Mouse (Mus musculus): Measurements from ENCODE around the gene Asb11. TPM values are rescaled to one million over a fixed set of nuclear protein-coding genes. Genes with fewer than 3 reads are reported as not detected.

Gene Asb11
- total RNA-seq, 2 experiments from 2014 or later: 1.0 to 2.8 TPM

DNA sequence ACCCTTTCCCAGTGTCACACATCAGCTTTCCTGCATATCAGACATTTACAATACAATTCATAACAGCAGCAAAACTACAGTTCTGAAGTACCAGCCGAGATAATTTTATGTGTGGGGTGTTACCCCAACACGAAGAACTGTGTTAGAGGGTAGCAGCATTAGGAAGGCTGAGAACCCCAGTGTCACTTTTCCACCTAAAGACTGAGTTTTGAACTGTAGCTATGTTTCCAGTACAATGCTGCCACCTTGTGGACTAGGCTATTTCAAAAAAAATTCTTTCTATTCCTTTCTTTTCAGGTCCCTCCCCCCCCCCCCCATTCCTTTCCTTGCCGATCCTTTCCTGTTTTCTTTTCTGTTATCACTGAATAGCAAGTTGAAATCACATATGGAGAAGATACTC is 12.4 kb downstream of the Asb11 start:
- Histone ChIP-seq H3K4me3 (no peak overlapping the region), H3K27ac (no peak overlapping the region)
- TF ChIP-seq CTCF (conservative IDR thresholded peaks at IDR 0.05): peak; percentile 70
- DNase-seq (ENCODE audit: low spot score in 2 of 2): peak; percentile 30 to 48

DNA sequence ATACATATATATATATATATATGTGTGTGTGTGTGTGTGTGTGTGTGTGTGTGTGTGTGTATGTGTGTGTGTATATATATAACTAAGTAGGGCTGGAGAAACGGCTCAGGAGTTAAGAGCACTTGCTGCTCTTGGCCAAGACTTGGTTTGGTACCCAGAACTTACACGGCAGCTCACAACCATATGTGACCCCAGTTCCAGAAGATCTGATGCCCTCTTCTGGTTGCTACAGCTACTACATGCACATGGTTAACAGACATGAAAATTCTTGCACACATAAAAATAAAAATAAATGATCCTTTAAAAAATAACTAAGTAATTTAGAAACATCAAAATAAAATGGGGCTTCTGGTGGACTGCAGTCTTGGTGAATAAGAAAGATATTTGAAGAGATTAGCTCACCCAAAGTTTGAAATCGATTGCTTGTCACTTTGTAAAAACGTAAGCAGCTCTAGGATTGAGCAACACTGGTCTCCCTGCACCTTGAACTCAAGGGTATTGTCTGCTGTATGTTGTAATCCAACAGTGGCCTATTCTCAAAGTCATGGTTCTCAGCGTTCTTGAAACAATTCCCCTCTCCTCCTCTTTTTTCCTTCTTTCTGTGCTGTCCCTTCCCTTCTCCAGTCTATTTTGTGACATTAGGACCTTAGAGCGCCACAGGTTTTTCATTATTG is 22.5 kb downstream of the Asb11 start:
- no peak overlapping the region for H3K27ac ChIP-seq
- no peak for DNase-seq (ENCODE audit: low spot score in 2 of 2)
- peak; percentile 48 for TF ChIP-seq CTCF (conservative IDR thresholded peaks at IDR 0.05)
- H3K4me3 ChIP-seq: no peak overlapping the region

DNA sequence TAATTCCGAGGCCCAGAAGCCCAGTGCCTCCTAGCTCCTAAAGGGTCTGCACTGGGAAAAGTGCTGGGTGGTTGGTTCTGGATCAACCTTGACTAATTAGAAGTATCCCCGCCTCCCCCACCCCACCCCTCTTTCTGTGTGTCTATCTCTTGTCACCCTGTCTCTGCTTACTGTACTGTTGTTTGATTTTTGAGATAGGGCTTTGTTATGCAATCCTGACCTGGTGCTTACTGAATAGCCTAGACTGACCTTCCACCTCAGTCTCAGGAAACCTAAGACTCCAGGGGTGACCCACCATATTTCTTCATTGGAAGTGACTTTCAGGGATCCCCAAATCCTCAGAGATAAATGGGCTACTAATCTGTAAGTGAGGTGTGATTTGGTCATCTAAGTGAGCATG is 65.5 kb downstream of the Asb11 start:
- TF ChIP-seq CTCF (conservative IDR thresholded peaks at IDR 0.05): no peak
- no peak overlapping the region for H3K4me3 ChIP-seq
- no peak for DNase-seq (ENCODE audit: low spot score in 2 of 2)
- no peak overlapping the region for H3K27ac ChIP-seq

DNA sequence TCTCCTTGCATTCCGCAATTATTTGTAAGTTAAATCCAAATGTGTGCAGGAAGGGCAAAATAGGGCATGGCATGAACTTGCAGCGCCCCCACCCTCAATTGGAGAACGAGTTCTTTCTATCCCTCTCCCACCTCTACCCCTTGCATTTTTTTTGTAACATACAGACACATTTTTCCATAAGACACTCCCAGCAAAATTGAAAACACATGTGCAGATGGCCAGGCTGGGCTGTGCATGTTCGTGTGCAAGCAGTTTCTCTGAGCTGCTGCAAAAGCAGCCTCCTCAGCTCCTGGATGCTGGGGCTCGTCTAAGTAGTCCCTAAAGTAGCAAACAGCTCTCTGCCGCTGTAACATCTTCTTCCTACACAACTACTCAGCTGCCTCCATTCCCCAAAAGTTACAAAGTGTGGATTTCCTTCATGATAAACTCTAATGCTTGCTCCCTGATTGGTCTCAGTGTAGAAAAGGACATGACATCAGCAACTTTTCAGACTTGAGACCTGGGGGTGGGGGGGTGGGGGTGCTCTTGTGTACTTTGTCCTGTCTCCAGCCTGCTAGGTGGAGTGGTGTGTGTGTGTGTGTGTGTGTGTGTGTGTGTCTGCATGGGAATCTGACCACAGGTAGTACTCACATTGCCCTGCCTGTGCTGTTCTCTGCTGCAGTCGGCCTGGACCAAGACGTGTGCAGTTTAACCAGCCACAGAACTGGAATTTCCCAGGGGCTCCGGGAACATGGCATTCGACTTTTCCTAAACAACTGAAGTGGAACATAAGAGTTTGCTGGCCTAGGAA is 69.1 kb downstream of the Asb11 start, which contains the start of gene Asb9:
Gene Asb9 (plus strand): TSS at position 619 of the 790 bp plus-strand sequence.
- TF ChIP-seq CTCF (conservative IDR thresholded peaks at IDR 0.05): no peak
- no peak for DNase-seq (ENCODE audit: low spot score in 2 of 2)
- Histone ChIP-seq H3K4me3 (no peak within 1 kb of the TSS), H3K27ac (no peak within 1 kb of the TSS)

DNA sequence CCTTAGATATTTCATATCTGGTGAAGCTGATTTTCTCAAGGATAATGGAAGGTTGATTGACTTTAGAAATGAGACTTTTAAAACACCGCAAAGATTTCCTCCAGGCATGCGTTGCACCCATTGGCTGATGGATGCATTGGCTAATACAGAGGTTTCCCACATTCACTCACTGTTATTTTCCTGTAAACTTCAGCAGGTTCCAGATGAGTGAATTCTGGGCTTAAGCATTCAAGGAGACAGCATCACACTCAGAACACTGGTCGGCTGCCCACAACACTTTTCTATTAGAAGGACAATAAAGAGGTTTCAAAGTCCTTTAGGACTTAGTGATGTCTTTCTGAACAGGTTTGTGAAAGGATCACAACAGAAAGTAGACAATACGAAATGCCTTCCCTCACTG is 70.3 kb downstream of the Asb11 start:
- Histone ChIP-seq H3K4me3 (no peak overlapping the region), H3K27ac (no peak overlapping the region)
- no peak for TF ChIP-seq CTCF (conservative IDR thresholded peaks at IDR 0.05)
- DNase-seq (ENCODE audit: low spot score in 2 of 2): no peak

DNA sequence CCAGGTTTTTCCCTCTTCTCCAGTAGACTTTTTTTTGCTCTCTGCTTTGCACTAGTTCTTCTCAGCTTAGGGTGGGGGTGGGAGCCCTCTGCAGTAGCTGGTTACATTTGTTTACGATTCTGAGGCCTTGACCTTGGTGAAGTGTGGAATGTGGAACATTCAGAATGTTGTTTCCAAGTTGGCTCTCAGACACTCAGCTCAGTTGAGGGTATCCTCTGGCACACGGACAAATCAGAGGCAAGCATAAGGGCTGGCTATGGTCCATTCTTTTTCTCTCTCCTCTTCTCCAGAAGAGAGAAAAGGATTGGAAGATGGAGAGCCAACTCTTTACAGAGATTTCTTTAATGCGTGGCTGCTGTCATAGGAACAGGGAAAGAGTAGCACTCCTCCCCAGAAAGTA is 71.9 kb downstream of the Asb11 start:
- no peak overlapping the region for H3K4me3 ChIP-seq
- H3K27ac ChIP-seq: no peak overlapping the region
- no peak for TF ChIP-seq CTCF (conservative IDR thresholded peaks at IDR 0.05)
- DNase-seq (ENCODE audit: low spot score in 2 of 2): no peak

Other genes with a start within 250 kb of the Asb11 start
- gene Bmx, start 178.8 kb upstream of the Asb11 start, total RNA-seq (2021): 1 to 10 TPM in 1 of 2 experiments, under 1 TPM in 1; 0.59 to 1.0 TPM
- 1 to 10 TPM; 6.7 to 8.9 TPM for gene Pir, start 167.6 kb upstream of the Asb11 start, total RNA-seq (2021)
- 1 to 10 TPM; 2.7 to 2.9 TPM for gene Vegfd, start 63.6 kb upstream of the Asb11 start, total RNA-seq (2021)
- 1 to 10 TPM; 7.0 to 9.4 TPM for gene Piga, start 17.2 kb upstream of the Asb11 start, total RNA-seq (2021)
- not detected for gene Asb9, start 69.3 kb downstream of the Asb11 start, total RNA-seq (2021)